Mouse (Mus musculus): Measurements from ENCODE around the gene Klhl3. TPM values are rescaled to one million over a fixed set of nuclear protein-coding genes. Genes with fewer than 3 reads are reported as not detected.
A peak's percentile ranks its signal among the peaks of the same experiment; 100 is the strongest.

Klhl3 gene
- polyA plus RNA-seq, 1 experiment from 2014 or later = 9.6 TPM

- Histone ChIP-seq H3K9me3 (replicated peaks; ENCODE audit: control insufficient read depth, low read length) (no peaks in the 10 kb centered on the region), H3K27me3 (ENCODE audit: control insufficient read depth, insufficient read depth, low read length) (no peaks in the 10 kb centered on the region), H3K4me2 (ENCODE audit: low read depth, low read length) (no peak overlapping the region), H3K36me3 (ENCODE audit: control insufficient read depth, insufficient read depth) (no peaks in the 10 kb centered on the region), H3K4me1 (ENCODE audit: control insufficient read depth, insufficient read depth, low read length) (peaks cover 34% of the 10 kb centered on the region), H3K9ac (ENCODE audit: low read length) (no peak overlapping the region), H3K27ac (ENCODE audit: low read length) (no peak overlapping the region; the same call in 1 of the 2 replicates), H3K4me3 (ENCODE audit: low read length) (no peak overlapping the region)
- no peak for ATAC-seq (replicated peaks; ENCODE audit: extremely low read depth, insufficient read depth, low FRiP score)
- 68% methylated on average over 10 of the region's 10 CpGs for WGBS
Observed at GRCm38 (mm10) chr13:57984637-57985036, 128.8 kb downstream of the Klhl3 start.

GRCm38 (mm10) chr13:57984163-57984562 is 129.2 kb downstream of the Klhl3 start:
- 50% methylated on average over 8 of the region's 8 CpGs for WGBS
- Histone ChIP-seq H3K9me3 (replicated peaks; ENCODE audit: control insufficient read depth, low read length) (no peaks in the 10 kb centered on the region), H3K27ac (ENCODE audit: low read length) (peak overlapping the region; percentile 86), H3K4me3 (ENCODE audit: low read length) (no peak overlapping the region), H3K27me3 (ENCODE audit: control insufficient read depth, insufficient read depth, low read length) (no peaks in the 10 kb centered on the region), H3K4me2 (ENCODE audit: low read depth, low read length) (peak overlapping the region; percentile 59; the same call in 1 of the 2 replicates), H3K4me1 (ENCODE audit: control insufficient read depth, insufficient read depth, low read length) (peaks cover 34% of the 10 kb centered on the region), H3K36me3 (ENCODE audit: control insufficient read depth, insufficient read depth) (no peaks in the 10 kb centered on the region), H3K9ac (ENCODE audit: low read length) (no peak overlapping the region)
- no peak for ATAC-seq (replicated peaks; ENCODE audit: extremely low read depth, insufficient read depth, low FRiP score)

GRCm38 (mm10) chr13:57983330-57983729 is 130.1 kb downstream of the Klhl3 start:
- H3K27ac ChIP-seq (ENCODE audit: low read length) = peak overlapping the region; percentile 86
- H3K4me3 ChIP-seq (ENCODE audit: low read length) = peak overlapping the region; percentile 35
- ATAC-seq (replicated peaks; ENCODE audit: extremely low read depth, insufficient read depth, low FRiP score) = peak; percentile 92
- WGBS = 13% methylated on average over 12 of the region's 12 CpGs
- H3K4me1 ChIP-seq (ENCODE audit: control insufficient read depth, insufficient read depth, low read length) = peaks cover 34% of the 10 kb centered on the region
- peak overlapping the region; percentile 63 for H3K9ac ChIP-seq (ENCODE audit: low read length)
- H3K4me2 ChIP-seq (ENCODE audit: low read depth, low read length) = peak overlapping the region; percentile 59
- H3K36me3 ChIP-seq (ENCODE audit: control insufficient read depth, insufficient read depth) = no peaks in the 10 kb centered on the region
- H3K27me3 ChIP-seq (ENCODE audit: control insufficient read depth, insufficient read depth, low read length) = no peaks in the 10 kb centered on the region
- no peaks in the 10 kb centered on the region for H3K9me3 ChIP-seq (replicated peaks; ENCODE audit: control insufficient read depth, low read length)

GRCm38 (mm10) chr13:57982904-57983303 is 130.5 kb downstream of the Klhl3 start:
- no peaks in the 10 kb centered on the region for H3K27me3 ChIP-seq (ENCODE audit: control insufficient read depth, insufficient read depth, low read length)
- H3K4me3 ChIP-seq (ENCODE audit: low read length) = peak overlapping the region; percentile 35
- H3K27ac ChIP-seq (ENCODE audit: low read length) = peak overlapping the region; percentile 86
- peaks cover 34% of the 10 kb centered on the region for H3K4me1 ChIP-seq (ENCODE audit: control insufficient read depth, insufficient read depth, low read length)
- WGBS = 25% methylated on average over 11 of the region's 11 CpGs
- peak overlapping the region; percentile 63 for H3K9ac ChIP-seq (ENCODE audit: low read length)
- H3K36me3 ChIP-seq (ENCODE audit: control insufficient read depth, insufficient read depth) = no peaks in the 10 kb centered on the region
- peak overlapping the region; percentile 59 for H3K4me2 ChIP-seq (ENCODE audit: low read depth, low read length)
- no peaks in the 10 kb centered on the region for H3K9me3 ChIP-seq (replicated peaks; ENCODE audit: control insufficient read depth, low read length)
- peak; percentile 26 for ATAC-seq (replicated peaks; ENCODE audit: extremely low read depth, insufficient read depth, low FRiP score)

GRCm38 (mm10) chr13:57980679-57981078 is 132.7 kb downstream of the Klhl3 start:
- no peaks in the 10 kb centered on the region for H3K36me3 ChIP-seq (ENCODE audit: control insufficient read depth, insufficient read depth)
- 24% methylated on average over 9 of the region's 9 CpGs for WGBS
- H3K4me1 ChIP-seq (ENCODE audit: control insufficient read depth, insufficient read depth, low read length) = peaks cover 34% of the 10 kb centered on the region
- H3K4me3 ChIP-seq (ENCODE audit: low read length) = no peak overlapping the region
- no peak overlapping the region for H3K27ac ChIP-seq (ENCODE audit: low read length)
- ATAC-seq (replicated peaks; ENCODE audit: extremely low read depth, insufficient read depth, low FRiP score) = no peak
- no peak overlapping the region for H3K9ac ChIP-seq (ENCODE audit: low read length)
- H3K9me3 ChIP-seq (replicated peaks; ENCODE audit: control insufficient read depth, low read length) = no peaks in the 10 kb centered on the region
- no peaks in the 10 kb centered on the region for H3K27me3 ChIP-seq (ENCODE audit: control insufficient read depth, insufficient read depth, low read length)
- H3K4me2 ChIP-seq (ENCODE audit: low read depth, low read length) = peak overlapping the region; percentile 16; the same call in 1 of the 2 replicates

GRCm38 (mm10) chr13:57980071-57980470 is 133.3 kb downstream of the Klhl3 start:
- no peaks in the 10 kb centered on the region for H3K36me3 ChIP-seq (ENCODE audit: control insufficient read depth, insufficient read depth)
- H3K4me1 ChIP-seq (ENCODE audit: control insufficient read depth, insufficient read depth, low read length) = peaks cover 32% of the 10 kb centered on the region
- no peaks in the 10 kb centered on the region for H3K9me3 ChIP-seq (replicated peaks; ENCODE audit: control insufficient read depth, low read length)
- no peak overlapping the region for H3K4me2 ChIP-seq (ENCODE audit: low read depth, low read length)
- H3K27ac ChIP-seq (ENCODE audit: low read length) = no peak overlapping the region
- H3K27me3 ChIP-seq (ENCODE audit: control insufficient read depth, insufficient read depth, low read length) = no peaks in the 10 kb centered on the region
- 26% methylated on average over 2 of the region's 2 CpGs for WGBS
- ATAC-seq (replicated peaks; ENCODE audit: extremely low read depth, insufficient read depth, low FRiP score) = no peak
- H3K9ac ChIP-seq (ENCODE audit: low read length) = no peak overlapping the region
- no peak overlapping the region for H3K4me3 ChIP-seq (ENCODE audit: low read length)

GRCm38 (mm10) chr13:57978931-57979330 is 134.5 kb downstream of the Klhl3 start:
- Histone ChIP-seq H3K9me3 (replicated peaks; ENCODE audit: control insufficient read depth, low read length) (no peaks in the 10 kb centered on the region), H3K4me2 (ENCODE audit: low read depth, low read length) (no peak overlapping the region), H3K27ac (ENCODE audit: low read length) (no peak overlapping the region), H3K4me1 (ENCODE audit: control insufficient read depth, insufficient read depth, low read length) (peaks cover 24% of the 10 kb centered on the region), H3K9ac (ENCODE audit: low read length) (no peak overlapping the region), H3K4me3 (ENCODE audit: low read length) (no peak overlapping the region), H3K36me3 (ENCODE audit: control insufficient read depth, insufficient read depth) (no peaks in the 10 kb centered on the region), H3K27me3 (ENCODE audit: control insufficient read depth, insufficient read depth, low read length) (no peaks in the 10 kb centered on the region)
- WGBS = 21% methylated on average over 9 of the region's 9 CpGs
- ATAC-seq (replicated peaks; ENCODE audit: extremely low read depth, insufficient read depth, low FRiP score) = no peak

- Histone ChIP-seq H3K4me3 (ENCODE audit: low read length) (no peak overlapping the region), H3K9me3 (replicated peaks; ENCODE audit: control insufficient read depth, low read length) (no peaks in the 10 kb centered on the region), H3K27ac (ENCODE audit: low read length) (no peak overlapping the region), H3K9ac (ENCODE audit: low read length) (no peak overlapping the region), H3K4me1 (ENCODE audit: control insufficient read depth, insufficient read depth, low read length) (peaks cover 14% of the 10 kb centered on the region), H3K36me3 (ENCODE audit: control insufficient read depth, insufficient read depth) (no peaks in the 10 kb centered on the region), H3K27me3 (ENCODE audit: control insufficient read depth, insufficient read depth, low read length) (no peaks in the 10 kb centered on the region), H3K4me2 (ENCODE audit: low read depth, low read length) (no peak overlapping the region)
- no peak for ATAC-seq (replicated peaks; ENCODE audit: extremely low read depth, insufficient read depth, low FRiP score)
- WGBS = 78% methylated on average over 6 of the region's 6 CpGs
Observed at GRCm38 (mm10) chr13:57977721-57978120, 135.7 kb downstream of the Klhl3 start.

GRCm38 (mm10) chr13:57965658-57966057 is 147.7 kb downstream of the Klhl3 start:
- H3K36me3 ChIP-seq (ENCODE audit: control insufficient read depth, insufficient read depth) = no peaks in the 10 kb centered on the region
- H3K4me3 ChIP-seq (ENCODE audit: low read length) = no peak overlapping the region
- H3K9ac ChIP-seq (ENCODE audit: low read length) = no peak overlapping the region
- H3K4me2 ChIP-seq (ENCODE audit: low read depth, low read length) = no peak overlapping the region
- no peak overlapping the region for H3K27ac ChIP-seq (ENCODE audit: low read length)
- H3K4me1 ChIP-seq (ENCODE audit: control insufficient read depth, insufficient read depth, low read length) = no peaks in the 10 kb centered on the region
- no peaks in the 10 kb centered on the region for H3K9me3 ChIP-seq (replicated peaks; ENCODE audit: control insufficient read depth, low read length)
- 83% methylated on average over 6 of the region's 6 CpGs for WGBS
- ATAC-seq (replicated peaks; ENCODE audit: extremely low read depth, insufficient read depth, low FRiP score) = no peak
- H3K27me3 ChIP-seq (ENCODE audit: control insufficient read depth, insufficient read depth, low read length) = no peaks in the 10 kb centered on the region
